Mouse (Mus musculus) lung, postnatal 4 days (tissue): ENCODE data around the gene Nol11.

ENCODE experiments used
- DNase-seq, 2 experiments: peaks; one replicate each; pipeline ENCODE4 v3.0.0; 2021

The Nol11 gene

DNA sequence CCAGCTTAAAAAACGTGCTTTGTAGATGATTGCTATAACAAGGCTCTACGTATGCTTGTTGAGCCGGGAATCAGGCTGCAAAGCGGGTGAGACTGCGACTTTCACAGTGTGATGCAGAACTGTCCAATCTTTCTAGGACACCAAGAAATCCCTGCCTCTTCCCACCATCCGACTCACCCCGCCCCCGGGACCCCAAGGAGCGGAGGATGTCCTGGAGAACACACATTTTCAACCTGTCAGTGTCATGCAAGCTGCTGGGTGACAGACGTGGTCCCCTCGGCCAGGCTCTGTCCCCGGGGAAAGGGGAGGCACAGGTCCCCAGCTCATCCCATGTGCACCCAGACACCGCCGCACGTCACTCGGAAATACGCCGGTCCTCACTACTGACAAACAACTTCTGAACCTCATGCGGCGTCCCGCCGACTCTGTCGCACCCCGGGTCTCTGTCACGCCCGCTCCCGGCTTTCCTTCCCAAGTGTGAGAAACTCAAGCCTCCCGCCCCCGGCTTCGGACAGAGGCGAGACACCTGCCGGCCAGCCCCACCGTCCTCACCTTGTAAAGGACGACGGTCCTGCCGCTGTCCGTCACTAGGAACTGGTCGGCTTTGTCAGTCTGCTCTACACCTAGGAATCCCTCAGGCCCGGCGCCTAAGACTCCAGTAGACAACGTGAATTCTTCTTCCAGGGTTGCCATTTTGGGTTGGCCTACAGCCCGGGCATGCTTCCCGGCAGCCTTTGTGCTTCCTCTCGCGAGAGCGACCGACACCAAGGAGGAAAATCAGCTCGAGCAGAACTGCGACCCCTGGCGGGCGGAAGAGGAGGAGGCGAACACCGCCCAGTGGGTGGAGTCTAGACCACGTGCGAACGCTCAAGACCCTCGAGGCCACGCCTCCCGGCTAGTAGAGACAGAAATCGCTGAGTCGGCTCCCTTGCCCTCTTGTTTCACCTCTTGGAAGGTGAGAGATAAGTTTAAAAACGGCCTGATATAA is at the start of gene Nol11:
Gene Nol11 (minus strand): TSS at position 817 of the 988 bp plus-strand sequence.
- DNase-seq: peak; percentile 98 to 99

DNA sequence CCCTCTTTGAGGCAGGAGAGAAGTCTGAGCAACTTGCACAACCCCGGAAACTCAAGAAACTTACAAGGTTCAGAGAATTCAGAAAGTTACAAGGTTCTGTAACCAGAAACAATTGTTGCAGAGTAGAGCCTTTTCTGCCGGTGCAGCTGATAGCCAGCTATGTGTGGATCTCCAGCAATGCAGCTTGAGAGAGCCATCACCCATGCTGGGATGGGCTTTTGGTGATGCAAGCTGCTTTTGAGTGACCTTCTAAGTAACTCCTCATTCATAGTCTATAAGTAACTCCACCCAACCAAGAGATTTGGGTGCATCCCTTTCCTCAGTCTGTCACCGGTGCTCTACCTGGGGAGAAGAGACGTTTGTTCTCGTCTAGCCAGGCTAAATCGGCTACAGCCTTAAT is 49.3 kb upstream of the Nol11 start:
- DNase-seq: no peak

DNA sequence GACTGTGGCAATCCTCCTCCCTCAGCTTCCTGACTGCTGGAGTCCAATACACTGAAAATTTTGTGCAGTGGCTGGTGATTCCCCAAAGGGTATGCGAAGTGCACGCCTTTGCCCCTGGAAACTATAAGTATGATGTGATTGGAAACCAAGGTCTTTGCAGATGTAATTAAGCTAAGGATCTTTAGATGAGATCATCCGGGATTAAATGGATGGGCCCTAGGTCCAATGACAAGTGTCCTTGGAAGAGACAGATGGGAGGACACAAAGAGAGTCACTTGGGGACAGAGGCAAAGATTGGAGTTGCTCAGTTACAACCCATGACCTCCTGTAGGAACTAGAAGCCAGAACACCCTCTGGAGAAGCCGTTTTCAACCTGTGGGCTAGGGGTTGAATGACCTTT is 48.4 kb upstream of the Nol11 start:
- no peak for DNase-seq

DNA sequence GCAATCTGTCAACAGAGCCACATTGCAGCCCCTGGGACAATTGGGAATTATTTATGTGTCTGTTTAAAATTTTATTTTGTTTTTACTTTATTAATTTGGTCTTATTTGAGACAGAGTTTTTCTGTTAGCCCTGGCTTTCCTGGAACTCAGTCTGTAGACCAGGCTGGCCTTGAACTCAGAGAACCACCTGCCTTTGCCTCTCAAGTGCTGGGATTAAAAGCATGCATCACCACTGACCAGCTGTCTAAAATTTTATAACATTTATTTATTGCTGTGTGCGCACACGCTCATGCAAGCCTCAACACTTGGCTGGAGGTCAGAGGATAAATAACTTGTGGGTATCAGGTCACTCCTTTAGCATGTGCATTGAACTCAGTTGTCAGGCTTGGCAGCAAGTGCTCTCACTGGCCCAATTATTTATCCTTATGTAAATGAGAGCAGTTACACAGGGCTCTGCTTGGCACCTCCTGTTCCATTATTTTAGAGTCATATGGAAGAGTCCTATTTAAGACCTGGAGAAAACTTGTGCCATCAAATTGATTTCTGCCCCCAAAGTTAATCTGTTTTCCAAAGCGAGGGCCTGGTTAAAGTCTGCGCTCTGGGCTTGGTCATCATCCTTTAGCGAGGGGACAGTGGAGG is 44.2 kb upstream of the Nol11 start:
- DNase-seq: no peak

DNA sequence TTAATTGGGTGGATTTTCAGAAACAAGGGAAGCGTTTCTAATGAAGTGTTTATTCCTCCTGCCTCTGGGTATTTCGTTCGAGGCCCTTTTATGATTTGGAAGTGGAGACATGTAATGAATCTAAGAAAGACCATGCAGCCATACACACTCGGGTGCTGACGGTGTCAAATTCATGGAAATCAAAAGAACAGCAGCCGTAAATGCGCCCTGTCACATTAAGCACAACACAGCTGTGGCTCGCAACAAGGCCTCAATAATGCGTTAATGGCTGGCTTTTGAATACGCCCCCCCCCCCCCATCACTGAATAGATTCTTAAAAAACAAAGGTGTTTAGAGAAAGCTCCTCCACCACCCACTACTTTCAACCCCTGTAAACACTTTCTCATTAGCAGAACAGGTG is 40.9 kb upstream of the Nol11 start:
- DNase-seq: no peak

DNA sequence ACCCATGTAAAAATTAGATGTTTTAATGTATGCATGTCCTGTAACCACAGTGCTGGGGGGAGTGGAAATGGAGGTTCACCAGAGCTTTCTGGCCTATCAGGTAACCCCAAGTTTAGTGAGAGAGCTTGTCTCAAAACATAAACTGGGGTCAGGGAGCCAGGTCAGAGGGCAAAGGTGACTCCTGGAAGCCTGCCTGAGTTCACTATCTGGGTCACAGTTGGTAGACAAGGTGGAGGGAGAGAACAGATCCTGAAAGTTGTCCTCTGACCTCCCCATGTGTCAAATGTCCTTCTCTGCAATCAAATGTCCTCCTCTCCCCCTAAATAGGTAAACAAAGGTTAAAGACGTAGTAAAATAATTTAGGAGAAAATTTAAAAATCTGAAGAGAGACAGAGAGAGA is 37.2 kb upstream of the Nol11 start:
- no peak for DNase-seq

DNA sequence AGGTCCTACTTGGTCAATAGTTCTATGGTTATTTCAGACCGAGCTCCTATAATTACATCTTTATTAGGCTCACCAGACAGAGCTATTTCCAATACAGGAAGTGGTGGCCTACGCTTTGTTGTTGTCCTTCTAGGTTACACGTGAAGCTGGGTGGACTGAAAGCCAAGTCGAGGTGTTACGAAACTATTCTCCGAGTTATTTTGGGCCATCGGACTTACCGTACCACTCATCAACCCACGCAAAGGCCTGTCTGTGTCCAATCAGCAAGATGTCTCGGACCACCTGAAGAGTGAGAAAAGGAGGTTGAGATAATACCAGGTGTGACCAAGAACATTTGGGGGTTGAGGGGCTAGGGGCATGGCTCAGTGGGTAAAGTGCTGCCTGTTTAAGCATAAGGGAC is 36.8 kb upstream of the Nol11 start:
- DNase-seq: no peak

DNA sequence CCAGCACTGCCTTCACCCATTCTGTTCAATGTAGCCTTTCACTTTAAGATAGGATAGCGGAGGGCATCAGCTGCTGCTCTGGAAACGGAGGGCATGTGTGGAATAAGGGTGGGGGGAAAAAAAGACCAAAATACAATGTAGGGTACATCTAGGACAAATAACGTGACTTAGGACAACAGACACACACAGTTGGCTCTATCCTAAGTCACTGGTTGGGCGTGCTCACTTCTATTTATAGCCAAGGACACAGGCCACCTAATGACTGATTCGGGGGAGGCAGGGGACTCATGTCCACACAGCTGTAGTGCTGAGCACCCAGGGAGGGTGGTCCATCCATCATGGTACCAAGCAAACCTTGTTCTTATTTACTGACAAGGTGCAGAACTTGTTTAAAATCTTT is 36.1 kb upstream of the Nol11 start:
- no peak for DNase-seq

DNA sequence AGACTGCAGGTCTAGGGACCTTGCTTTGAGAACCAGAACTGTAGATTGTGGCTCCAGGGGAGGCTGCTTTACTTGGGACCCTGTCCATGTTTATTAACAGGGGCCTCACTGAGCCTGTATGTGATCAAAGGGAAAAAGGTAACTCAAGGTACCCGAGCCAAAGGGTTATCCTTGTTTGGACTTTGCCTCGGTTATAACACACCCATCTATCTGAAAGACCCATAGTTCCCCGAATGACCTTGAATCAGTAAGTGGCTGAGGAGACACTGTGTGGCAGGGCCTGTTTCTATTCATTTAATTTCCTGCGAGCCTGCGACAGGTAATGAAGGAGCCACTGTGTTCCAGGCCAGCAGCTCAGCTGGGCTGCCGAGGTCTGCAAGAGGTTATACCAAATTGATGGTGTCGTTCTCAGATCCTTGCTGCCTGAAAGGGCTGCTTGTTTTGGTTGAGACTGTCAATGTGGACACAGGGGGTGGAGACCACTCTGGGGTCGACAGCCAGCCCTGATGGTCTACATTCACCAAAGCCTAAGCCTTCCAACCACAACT is 34.6 kb upstream of the Nol11 start:
- no peak for DNase-seq

DNA sequence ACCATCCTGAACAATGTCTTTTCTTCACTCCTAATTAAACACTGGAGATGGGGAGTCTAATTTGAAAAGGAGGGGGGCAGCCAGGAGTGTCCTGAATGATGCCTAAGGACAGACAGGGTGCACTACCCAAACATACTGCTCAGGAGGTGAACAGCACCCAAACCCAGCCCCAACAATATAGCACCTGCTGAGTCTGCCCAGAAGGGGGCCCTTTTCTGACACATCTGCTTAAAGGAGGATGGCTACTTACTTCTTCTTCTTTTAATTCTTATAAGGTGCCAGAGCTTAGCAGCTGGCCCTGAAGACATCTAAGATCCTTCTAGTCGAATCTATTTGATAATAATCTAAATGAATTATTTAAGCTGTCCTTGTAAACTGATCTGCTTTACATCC is 34.0 kb upstream of the Nol11 start:
- peak in 1 of 2 experiments; percentile 14 for DNase-seq

DNA sequence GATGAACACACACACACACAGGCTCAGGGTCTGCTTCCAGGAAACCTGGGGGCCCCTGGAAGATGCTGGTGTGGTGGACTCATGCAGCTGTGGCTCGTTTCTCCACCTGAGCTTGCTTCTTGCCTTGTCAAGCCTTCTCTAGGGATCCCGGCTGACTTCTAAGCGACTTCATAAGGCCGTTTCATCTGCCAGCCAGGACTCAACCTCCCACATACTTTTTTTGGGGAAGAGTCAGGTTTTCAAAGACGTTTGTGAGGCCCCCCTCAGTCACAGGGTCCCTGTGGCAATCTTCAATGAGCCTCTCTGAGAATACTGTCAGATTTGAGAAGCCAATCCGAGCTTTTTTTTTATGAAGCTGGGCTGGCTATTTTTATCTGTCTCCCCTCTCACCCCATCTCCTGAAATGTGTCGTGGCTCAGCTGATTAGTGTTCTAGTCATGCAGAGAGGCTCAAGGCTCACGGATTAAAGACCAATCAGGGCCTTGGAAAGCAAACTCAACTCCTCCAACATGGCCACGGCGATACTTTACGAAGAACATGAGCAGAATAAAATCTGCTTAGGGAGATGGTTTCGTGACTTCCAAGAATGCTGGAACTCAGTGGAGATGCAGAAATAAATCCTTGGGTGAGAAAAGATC is 33.5 kb upstream of the Nol11 start:
- no peak for DNase-seq

DNA sequence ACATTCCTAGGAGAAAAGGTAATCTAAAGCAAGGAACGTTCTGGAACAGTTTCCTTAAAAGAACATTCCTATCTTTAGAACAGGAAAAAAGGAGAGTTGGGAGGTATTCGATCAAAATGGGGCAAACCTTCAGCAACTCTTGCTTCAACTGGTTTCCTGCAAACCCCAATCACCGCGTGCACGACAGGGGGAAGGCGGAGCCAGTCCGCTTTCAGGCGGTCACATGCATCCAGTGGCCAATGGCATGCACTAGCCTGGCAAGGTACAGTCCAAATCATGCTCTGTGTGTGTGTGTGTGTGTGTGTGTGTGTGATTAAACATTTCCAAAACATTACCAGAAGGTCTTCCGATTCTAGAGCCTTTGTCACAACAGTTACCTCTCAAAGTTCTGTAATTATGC is 25.9 kb upstream of the Nol11 start:
- DNase-seq: no peak

DNA sequence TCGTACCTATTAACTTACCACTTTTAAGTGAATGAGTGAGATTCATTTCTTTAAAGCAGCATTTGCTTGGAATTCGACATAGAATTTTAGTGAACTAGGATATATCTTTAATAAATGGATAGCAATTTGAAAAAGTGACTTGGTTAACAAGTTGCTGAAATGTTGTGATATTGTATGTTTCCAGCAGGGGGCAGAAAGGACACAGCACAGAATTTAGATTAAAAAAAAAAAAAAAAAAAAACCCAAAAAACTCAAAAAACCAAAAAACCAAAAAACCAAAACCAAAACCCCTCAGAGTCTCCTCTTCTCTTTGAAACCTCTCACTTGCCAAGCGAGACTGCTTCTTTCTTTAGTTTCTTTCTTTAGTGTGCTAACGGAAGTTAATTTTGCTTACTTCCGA is 24.6 kb upstream of the Nol11 start:
- DNase-seq: peak in 1 of 2 experiments; percentile 9

DNA sequence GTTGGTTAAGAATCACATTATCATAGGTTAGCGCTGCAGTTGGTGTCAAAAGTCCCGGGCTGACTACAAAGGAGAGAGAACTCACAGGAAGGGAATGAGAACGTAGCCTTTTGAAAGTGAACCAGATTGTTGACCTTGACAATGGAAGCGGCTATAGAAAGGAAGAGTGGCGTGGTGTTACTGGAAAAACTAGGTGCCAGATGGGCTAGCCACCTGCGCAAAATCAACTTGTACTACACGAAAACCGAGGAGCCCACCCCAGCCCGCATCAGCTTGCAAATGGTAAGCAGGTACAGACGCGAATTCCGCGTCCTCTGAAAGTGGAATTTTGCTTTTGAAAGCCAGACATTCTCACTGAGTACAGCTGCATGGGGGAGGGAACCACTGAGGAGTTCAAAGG is 20.6 kb upstream of the Nol11 start:
- no peak for DNase-seq

DNA sequence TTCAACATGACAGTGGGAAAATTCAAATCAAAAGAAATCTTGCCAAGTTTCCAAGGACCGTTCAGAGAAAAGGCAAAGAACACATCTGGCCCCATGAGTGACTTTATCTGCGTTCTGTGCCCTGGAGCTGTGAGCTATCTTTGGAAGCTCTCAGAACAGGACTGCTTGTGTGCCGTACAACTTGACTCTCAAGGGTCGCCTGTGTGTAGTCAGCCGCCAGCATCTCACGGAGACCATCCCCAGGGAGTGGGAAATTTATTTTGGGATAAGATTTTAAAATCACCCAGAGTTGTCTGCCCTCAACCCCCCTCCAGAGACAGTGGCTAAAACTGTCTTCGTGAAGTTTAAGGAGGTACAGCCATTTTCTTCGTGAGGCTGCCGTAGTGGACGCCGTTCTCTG is 12.6 kb upstream of the Nol11 start:
- no peak for DNase-seq

DNA sequence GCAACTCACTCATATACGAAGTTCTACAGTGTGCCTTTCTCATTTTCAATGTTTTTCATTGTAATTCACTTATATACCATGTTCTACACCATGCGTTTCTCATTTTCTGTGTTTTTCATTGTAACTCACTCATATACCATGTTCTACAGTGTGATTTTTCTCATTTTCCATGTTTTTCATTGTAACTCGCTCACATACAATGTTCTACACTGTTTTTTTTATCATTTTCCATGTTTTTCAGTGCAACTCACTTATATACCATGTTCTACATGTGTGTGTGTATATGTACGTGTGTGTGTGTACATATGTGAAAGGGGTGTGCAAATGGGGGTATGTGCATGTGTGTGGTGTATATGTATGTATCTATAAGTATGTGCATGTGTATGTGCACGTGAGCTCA is 10.1 kb upstream of the Nol11 start:
- no peak for DNase-seq

DNA sequence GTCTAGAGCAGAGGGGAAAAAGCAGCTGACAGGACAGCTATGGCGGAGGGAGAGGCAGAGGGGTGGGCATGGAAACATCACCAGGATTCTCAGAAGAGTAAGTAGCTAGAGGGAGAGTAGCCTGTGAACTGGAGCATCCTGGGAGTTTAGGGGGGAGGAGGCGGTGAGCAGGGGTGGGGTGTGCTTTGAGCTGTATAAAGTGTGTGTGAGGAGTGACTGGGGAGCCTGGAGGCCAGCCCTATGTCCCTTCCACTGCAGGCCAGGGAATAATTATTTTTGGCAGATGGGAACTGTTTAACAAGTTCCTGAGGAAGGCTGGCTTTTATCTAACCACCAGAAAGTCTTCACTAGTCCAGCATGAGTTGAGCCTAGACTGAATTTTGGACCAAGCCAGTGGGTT is 6.2 kb upstream of the Nol11 start:
- DNase-seq: no peak

DNA sequence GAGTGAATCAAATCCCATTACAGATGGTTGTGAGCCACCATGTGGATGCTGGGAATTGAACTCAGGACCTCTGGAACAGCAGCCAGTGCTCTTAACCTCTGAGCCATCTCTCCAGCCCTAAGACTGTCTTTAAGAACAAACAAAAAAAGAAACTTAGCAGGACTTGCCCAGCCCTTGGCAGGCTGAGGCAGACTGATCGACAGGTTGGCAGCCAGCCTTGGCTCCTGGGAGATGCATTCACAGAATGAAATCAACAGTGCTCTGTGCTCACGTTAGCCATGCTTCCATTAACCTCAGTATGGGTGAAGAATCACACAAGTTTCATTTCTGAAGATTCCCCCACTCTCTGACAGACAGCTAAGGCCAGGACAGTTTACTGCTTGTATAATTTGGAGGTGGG is 1.2 kb upstream of the Nol11 start:
- DNase-seq: no peak

DNA sequence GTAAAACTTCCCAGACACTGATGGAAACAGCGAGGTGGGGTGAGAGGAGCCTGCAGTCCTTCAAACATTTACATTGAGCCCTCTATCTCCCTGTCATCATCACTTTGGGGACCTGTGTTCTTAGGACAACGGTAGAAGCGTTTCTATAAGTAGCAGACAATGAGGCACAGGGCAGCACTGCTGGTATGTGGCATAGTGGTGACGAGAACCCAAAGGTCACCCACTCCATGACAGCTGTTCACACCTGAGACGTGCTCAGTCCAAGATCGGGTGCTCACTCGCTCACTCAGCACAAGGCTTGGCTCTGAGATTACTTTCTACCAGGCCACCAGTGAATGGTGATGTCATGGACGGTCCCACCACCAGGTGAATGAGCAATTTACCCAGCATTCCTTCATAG is 5.4 kb downstream of the Nol11 start:
- DNase-seq: no peak

DNA sequence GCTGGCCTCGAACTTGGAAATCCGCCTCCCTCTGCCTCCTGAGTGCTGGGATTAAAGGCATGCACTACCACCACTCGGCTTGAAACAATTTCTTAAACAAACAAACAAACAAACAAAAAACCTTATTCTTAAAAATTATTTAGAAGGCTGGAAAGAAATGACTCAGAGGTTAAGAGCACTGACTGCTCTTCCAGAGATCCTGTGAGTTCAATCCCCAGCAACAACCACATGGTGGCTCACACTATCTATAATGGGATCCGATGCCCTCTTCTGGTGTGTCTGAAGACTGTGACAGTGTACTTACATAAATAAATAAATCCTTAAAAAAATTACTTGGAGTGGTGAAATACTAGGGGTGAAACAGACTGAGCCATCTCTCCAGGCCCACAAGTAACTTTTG is 28.0 kb downstream of the Nol11 start:
- no peak for DNase-seq

DNA sequence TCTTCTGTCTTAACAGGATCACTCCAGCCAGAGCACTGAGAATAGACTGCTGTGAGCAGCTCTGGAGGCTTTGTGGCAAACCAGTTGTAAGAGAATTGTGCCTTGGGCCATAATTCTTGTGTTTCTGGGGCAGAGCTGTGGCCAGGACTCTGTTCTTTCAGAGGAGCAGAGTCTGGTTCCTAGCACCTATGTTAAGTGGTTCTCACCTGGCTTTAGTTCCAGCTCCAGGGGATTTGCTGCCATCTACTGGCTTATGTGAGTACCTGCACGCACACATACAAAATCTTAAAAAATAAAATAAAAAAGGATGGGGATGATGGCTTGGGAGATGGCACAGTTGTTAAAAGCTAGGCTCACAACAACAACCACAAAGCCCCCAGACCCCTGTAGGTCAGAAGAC is 30.1 kb downstream of the Nol11 start:
- DNase-seq: no peak

DNA sequence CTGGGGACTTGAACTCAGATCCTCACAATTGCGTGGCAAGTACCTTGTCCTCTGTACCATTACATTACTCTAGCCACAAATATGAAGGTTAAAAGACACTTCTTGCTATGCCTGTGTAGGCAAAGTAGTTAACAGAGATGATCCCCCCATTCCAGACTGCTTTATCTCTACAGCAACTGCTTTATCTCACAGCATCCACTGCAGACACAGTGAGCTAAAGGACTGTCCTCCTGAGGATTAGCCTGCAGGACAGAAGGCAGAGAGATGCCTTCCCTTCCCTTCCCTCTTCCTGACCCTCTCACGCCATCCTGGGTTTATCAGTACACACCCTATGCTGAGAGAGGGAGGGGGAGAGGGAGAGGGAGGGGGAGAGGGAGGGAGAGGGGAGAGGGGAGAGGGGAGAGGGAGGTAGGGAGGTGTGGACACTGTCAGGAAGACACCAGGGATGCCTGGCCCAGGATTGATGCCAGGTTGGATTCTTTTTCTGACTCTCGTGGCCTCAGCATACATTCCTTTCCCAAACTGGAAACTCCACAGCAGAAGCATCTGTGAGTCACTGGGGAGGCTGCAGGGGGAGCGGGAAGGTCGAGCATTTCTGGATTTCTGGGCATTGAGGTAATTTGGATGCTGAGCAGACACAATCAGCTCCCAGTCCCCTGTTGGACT is 32.1 kb downstream of the Nol11 start:
- no peak for DNase-seq

DNA sequence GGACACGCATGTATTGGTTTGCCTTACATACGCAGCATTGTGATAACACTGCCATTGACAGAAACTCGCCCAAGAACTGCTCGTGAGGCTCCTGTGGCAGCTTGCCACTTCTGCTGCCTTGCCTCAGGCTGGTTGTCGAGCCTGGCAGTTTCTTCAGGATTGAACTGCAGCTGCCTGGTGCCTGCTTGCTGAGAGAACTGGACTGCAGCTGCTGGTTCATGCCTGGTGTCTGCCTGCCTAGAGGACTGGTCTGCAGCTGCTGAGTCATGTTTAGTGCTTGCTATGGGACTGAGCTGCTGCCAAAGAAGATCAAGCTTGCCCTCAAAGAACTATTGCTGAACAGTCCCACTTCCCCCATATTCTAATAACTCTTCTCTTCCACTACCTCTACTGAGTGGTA is 33.9 kb downstream of the Nol11 start:
- DNase-seq: no peak
